In genomic region chr13:83721563-83721962, GRCm38 (mm10) we compare ENCODE assay signal across 8 mouse cellular contexts.
DNase-seq lines count a peak whose midpoint lies in the region; ATAC-seq and TF ChIP-seq lines count a peak whose summit lies in the region.

No protein-coding gene starts in this region.

- ATAC-seq in hindbrain, embryonic 12.5 days (ENCODE audit: low FRiP score): peak; percentile 51
- ATAC-seq in neural tube, embryonic 11.5 days (ENCODE audit: insufficient read depth, low FRiP score, low TSS enrichment): peak; percentile 22

- peak overlapping the region; percentile 69 for H3K4me2 ChIP-seq in hindbrain, embryonic 12.5 days (replicated peaks)
- peak overlapping the region; percentile 55 for H3K4me2 ChIP-seq in neural tube, embryonic 11.5 days (ENCODE audit: low read depth)

- H3K27ac ChIP-seq in left cerebral cortex, adult 2 months: peak overlapping the region; percentile 99
- H3K27ac ChIP-seq in hindbrain, embryonic 12.5 days: peak overlapping the region; percentile 98
- H3K27ac ChIP-seq in neural tube, embryonic 11.5 days (ENCODE audit: low read depth, low read length): peak overlapping the region; percentile 95

- H3K4me3 ChIP-seq in left cerebral cortex, adult 2 months: peak overlapping the region; percentile 83
- peak overlapping the region; percentile 84 for H3K4me3 ChIP-seq in hindbrain, embryonic 12.5 days
- peak overlapping the region; percentile 61 for H3K4me3 ChIP-seq in neural tube, embryonic 11.5 days (ENCODE audit: low read depth, low read length)

- no peaks in the 10 kb centered on the region for H3K36me3 ChIP-seq in hindbrain, embryonic 12.5 days
- H3K36me3 ChIP-seq in neural tube, embryonic 11.5 days (ENCODE audit: control insufficient read depth, insufficient read depth, low read length): no peaks in the 10 kb centered on the region

- peak overlapping the region; percentile 100 for H3K9ac ChIP-seq in hindbrain, embryonic 12.5 days
- peak overlapping the region; percentile 94 for H3K9ac ChIP-seq in neural tube, embryonic 11.5 days (ENCODE audit: low read length)

- WGBS in hindbrain, embryonic 12.5 days: 1% methylated on average over 14 of the region's 14 CpGs
- WGBS in neural tube, embryonic 11.5 days: 0% methylated on average over 14 of the region's 14 CpGs

- H3K4me1 ChIP-seq in hindbrain, embryonic 12.5 days: no peaks in the 10 kb centered on the region; the same call in 1 of the 2 replicates
- no peaks in the 10 kb centered on the region for H3K4me1 ChIP-seq in neural tube, embryonic 11.5 days (ENCODE audit: control insufficient read depth, insufficient read depth, low read length)

- peaks cover 45% of the 10 kb centered on the region for H3K27me3 ChIP-seq in hindbrain, embryonic 12.5 days
- H3K27me3 ChIP-seq in neural tube, embryonic 11.5 days (ENCODE audit: control insufficient read depth, insufficient read depth, low read length): peaks cover 52% of the 10 kb centered on the region

- H3K9me3 ChIP-seq in hindbrain, embryonic 12.5 days (replicated peaks): no peaks in the 10 kb centered on the region
- H3K9me3 ChIP-seq in neural tube, embryonic 11.5 days (ENCODE audit: control insufficient read depth, low read length): no peaks in the 10 kb centered on the region

- intact Hi-C loops in left cerebral cortex, adult 2 months (cut with DNase I): loop anchor here (5.0 to 10.0 kb wide), 3 partner anchors 597 to 1774 kb away; no protein-coding TSS in a partner anchor

- TF ChIP-seq CTCF in left cerebral cortex, adult 2 months (IDR thresholded peaks at IDR 0.05): no peak

- no peak for DNase-seq in left cerebral cortex, adult 2 months (ENCODE audit: extremely low spot score in 1 of 2, low spot score in 2 of 2)
- no peak for DNase-seq in left cerebral cortex, adult 8-10 months (ENCODE audit: low spot score in 2 of 2)
- peak; percentile 65 to 79 for DNase-seq in cerebellum, postnatal 25 days
- peak; percentile 67 for DNase-seq in neural tube, embryonic 11.5 days (ENCODE audit: low spot score)
- DNase-seq in ovary, postnatal 10 days (ENCODE audit: low spot score): no peak
- no peak for DNase-seq in testis, postnatal 14 days (ENCODE audit: low spot score)
- DNase-seq in heart, adult 8-10 months (ENCODE audit: low spot score): no peak

Comparison
In these comparisons a context has a peak if more than half of its experiments do, and no peak if none do; other contexts are left out.
1. DNase-seq: peak in cerebellum, postnatal 25 days (2 of 2) and neural tube, embryonic 11.5 days (single experiment); none in left cerebral cortex, adult 2 months (0 of 2), left cerebral cortex, adult 8-10 months (0 of 2), ovary, postnatal 10 days (single experiment), testis, postnatal 14 days (single experiment) and heart, adult 8-10 months (single experiment).
2. Peak in every context shown above with its lines, with median percentiles within 50 percentile points of each other: H3K27ac ChIP-seq and H3K4me3 ChIP-seq.